Mouse (Mus musculus): ENCODE measurements around the gene Dmrtb1. TPM values are rescaled to one million over a fixed set of nuclear protein-coding genes. Genes with fewer than 3 reads are reported as not detected.

Dmrtb1 gene
- polyA plus RNA-seq, 1 experiment = not detected

DNA sequence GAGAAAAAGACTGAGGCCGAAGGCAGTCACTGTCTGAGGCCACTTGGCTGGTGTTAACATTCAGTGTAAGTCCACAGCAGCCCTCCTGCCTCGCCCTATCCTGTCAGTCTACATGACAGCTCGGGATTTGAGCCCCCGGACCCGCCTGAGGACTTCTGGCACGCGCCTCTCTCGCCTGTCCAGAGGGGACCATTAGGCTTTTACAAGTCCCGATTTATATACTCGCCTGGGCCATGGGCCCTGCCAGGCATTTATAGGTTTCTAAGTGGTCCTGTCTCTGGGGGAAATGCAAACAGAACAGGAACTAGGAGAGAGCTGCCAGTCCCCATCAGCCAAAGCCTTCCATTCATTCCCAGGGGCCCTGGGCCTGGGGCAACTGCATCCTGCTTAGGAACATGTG, 45.7 kb downstream of the Dmrtb1 start:
- 81% methylated on average over 10 of the region's 10 CpGs for WGBS
- no peaks in the 10 kb centered on the region for H3K36me3 ChIP-seq (ENCODE audit: control insufficient read depth, insufficient read depth, low read length)
- no peaks in the 10 kb centered on the region for H3K27me3 ChIP-seq (ENCODE audit: control insufficient read depth, insufficient read depth, low read length)
- TF ChIP-seq POLR2A (IDR thresholded peaks at IDR 0.05; ENCODE audit: low read depth, low read length) (no peak), CTCF (IDR thresholded peaks at IDR 0.05; ENCODE audit: extremely low read depth, insufficient read length, insufficient replicate concordance, low read depth, low read length) (no peak)
- H3K27ac ChIP-seq (ENCODE audit: insufficient read depth, low read depth, low read length) = no peak overlapping the region
- H3K4me3 ChIP-seq (ENCODE audit: low read depth, low read length) = no peak overlapping the region
- H3K4me1 ChIP-seq (ENCODE audit: control insufficient read depth, insufficient read depth, insufficient read length, low read length) = no peaks in the 10 kb centered on the region

DNA sequence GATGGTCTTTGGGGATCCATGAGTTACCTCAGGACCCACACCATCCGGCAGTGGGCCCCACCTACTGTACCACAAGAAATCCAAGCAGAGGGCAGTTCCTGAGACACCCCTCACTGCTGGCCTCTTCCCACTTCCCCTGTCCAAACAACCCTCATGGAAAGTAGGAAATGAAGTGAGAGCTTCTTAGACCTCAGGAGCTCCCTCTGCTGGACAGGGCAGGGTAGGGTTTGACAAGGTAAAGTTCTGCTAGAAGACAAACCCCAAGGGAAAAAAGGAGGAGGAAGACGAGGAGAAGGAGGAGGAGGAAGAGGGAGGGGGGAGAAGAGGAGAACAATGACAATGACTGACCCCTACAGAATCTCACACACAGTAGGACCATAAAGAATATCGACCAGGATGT, 46.4 kb downstream of the Dmrtb1 start:
- Histone ChIP-seq H3K27ac (ENCODE audit: insufficient read depth, low read depth, low read length) (no peak overlapping the region), H3K4me1 (ENCODE audit: control insufficient read depth, insufficient read depth, insufficient read length, low read length) (no peaks in the 10 kb centered on the region), H3K36me3 (ENCODE audit: control insufficient read depth, insufficient read depth, low read length) (no peaks in the 10 kb centered on the region), H3K27me3 (ENCODE audit: control insufficient read depth, insufficient read depth, low read length) (no peaks in the 10 kb centered on the region), H3K4me3 (ENCODE audit: low read depth, low read length) (no peak overlapping the region)
- WGBS = 39% methylated on average over 3 of the region's 3 CpGs
- TF ChIP-seq CTCF (IDR thresholded peaks at IDR 0.05; ENCODE audit: extremely low read depth, insufficient read length, insufficient replicate concordance, low read depth, low read length) = peak; percentile 58; the same call in 1 of the 2 replicates
- no peak for TF ChIP-seq POLR2A (IDR thresholded peaks at IDR 0.05; ENCODE audit: low read depth, low read length)

DNA sequence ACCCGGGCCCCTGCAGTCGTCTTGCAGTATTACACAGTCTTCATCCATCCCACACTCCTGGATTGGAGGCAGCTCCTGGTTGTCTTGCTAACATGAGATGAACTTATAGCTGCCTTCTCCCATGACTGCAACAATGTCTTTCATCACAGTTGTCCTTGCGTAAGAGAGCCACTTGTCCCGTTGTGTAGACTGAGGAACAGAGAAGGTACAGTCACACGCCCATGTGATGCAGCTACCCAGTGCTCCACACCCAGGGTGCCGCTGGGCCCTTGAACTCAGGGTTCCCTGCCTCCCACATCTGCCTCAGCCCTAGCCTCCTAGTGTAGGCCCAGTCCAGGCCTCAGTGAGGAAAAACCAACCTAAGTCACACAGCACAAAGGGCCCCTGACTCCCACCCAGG, 47.9 kb downstream of the Dmrtb1 start:
- no peaks in the 10 kb centered on the region for H3K4me1 ChIP-seq (ENCODE audit: control insufficient read depth, insufficient read depth, insufficient read length, low read length)

DNA sequence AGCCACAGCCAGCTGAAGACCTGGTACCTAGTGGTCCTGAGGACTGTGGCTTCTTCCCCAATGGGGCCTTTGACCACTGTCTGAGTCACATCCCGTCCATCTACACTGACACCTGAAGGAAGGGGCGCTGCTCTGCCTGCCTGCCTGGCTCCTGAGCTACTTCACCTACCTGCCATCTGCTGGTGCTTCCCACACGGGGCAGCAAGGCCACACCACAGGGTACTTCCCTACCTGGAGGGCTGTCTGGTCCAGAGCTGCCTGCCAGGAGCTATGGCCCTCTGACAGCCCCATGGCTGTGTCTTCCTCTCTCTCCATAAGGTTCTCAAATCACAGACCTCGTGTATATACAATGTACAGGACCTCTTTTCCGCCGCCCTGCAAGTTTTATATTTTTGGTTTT, 49.4 kb downstream of the Dmrtb1 start:
- Histone ChIP-seq H3K27ac (ENCODE audit: insufficient read depth, low read depth, low read length) (no peak overlapping the region), H3K36me3 (ENCODE audit: control insufficient read depth, insufficient read depth, low read length) (no peaks in the 10 kb centered on the region), H3K4me3 (ENCODE audit: low read depth, low read length) (no peak overlapping the region), H3K4me1 (ENCODE audit: control insufficient read depth, insufficient read depth, insufficient read length, low read length) (no peaks in the 10 kb centered on the region), H3K27me3 (ENCODE audit: control insufficient read depth, insufficient read depth, low read length) (no peaks in the 10 kb centered on the region)
- WGBS = 66% methylated on average over 6 of the region's 6 CpGs
- TF ChIP-seq CTCF (IDR thresholded peaks at IDR 0.05; ENCODE audit: extremely low read depth, insufficient read length, insufficient replicate concordance, low read depth, low read length) (no peak), POLR2A (IDR thresholded peaks at IDR 0.05; ENCODE audit: low read depth, low read length) (no peak)

More for the DNA sequence above, 47.9 kb downstream of the Dmrtb1 start:
- H3K27me3 ChIP-seq (ENCODE audit: control insufficient read depth, insufficient read depth, low read length) = no peaks in the 10 kb centered on the region
- H3K36me3 ChIP-seq (ENCODE audit: control insufficient read depth, insufficient read depth, low read length) = no peaks in the 10 kb centered on the region
- no peak overlapping the region for H3K27ac ChIP-seq (ENCODE audit: insufficient read depth, low read depth, low read length)
- no peak for TF ChIP-seq CTCF (IDR thresholded peaks at IDR 0.05; ENCODE audit: extremely low read depth, insufficient read length, insufficient replicate concordance, low read depth, low read length)
- TF ChIP-seq POLR2A (IDR thresholded peaks at IDR 0.05; ENCODE audit: low read depth, low read length) = no peak
- WGBS = 62% methylated on average over 6 of the region's 6 CpGs
- H3K4me3 ChIP-seq (ENCODE audit: low read depth, low read length) = no peak overlapping the region

DNA sequence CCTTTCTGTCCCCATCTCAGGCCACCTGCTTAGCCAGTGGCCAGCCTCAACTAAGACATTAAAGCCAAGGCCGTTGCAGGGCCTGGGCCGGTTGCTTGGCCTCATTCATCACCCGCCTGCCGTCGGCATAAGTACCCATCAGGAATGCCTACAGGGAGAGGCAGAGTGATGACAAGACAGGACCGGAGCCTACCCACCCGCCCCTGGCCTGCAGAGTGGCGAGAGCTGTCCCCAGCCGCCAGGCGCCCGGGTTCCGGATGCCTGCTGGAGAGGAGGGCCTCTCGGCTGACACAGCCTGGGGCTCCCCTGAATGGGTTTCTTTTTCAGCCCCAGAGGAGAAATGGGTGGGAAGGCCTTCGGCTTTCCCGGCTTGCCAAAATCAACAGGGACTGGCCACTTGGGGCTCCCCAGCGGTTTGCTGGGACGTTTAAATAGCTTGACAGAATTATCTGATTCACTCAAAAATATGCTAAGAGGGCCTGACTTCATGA, 55.1 kb downstream of the Dmrtb1 start:
- Histone ChIP-seq H3K27ac (ENCODE audit: insufficient read depth, low read depth, low read length) (no peak overlapping the region), H3K4me3 (ENCODE audit: low read depth, low read length) (no peak overlapping the region), H3K4me1 (ENCODE audit: control insufficient read depth, insufficient read depth, insufficient read length, low read length) (no peaks in the 10 kb centered on the region), H3K36me3 (ENCODE audit: control insufficient read depth, insufficient read depth, low read length) (no peaks in the 10 kb centered on the region), H3K27me3 (ENCODE audit: control insufficient read depth, insufficient read depth, low read length) (no peaks in the 10 kb centered on the region)
- WGBS = 71% methylated on average over 17 of the region's 17 CpGs
- TF ChIP-seq CTCF (IDR thresholded peaks at IDR 0.05; ENCODE audit: extremely low read depth, insufficient read length, insufficient replicate concordance, low read depth, low read length) = no peak

DNA sequence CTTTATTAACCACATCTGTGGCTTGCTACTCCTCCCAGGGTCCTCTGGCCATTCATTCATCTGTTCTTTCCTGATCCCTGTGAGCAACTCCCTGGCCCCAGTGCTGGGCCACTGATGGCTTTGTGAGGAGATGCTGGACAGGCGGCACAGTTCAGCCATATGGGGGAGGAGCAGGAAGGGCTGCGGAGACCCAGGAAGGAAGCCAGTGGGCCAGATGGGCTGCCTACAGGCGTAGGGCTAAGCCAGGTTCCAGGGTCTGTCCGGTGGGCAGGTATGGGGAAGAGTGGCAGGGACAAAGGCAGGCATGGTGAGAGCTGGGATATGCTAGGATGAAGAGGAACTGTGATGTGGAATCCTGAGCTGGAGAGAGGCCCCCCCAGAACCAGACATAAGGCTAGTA, 55.8 kb downstream of the Dmrtb1 start:
- Histone ChIP-seq H3K4me3 (ENCODE audit: low read depth, low read length) (no peak overlapping the region), H3K27ac (ENCODE audit: insufficient read depth, low read depth, low read length) (no peak overlapping the region), H3K36me3 (ENCODE audit: control insufficient read depth, insufficient read depth, low read length) (no peaks in the 10 kb centered on the region), H3K27me3 (ENCODE audit: control insufficient read depth, insufficient read depth, low read length) (no peaks in the 10 kb centered on the region), H3K4me1 (ENCODE audit: control insufficient read depth, insufficient read depth, insufficient read length, low read length) (no peaks in the 10 kb centered on the region)
- TF ChIP-seq POLR2A (IDR thresholded peaks at IDR 0.05; ENCODE audit: low read depth, low read length) (no peak), CTCF (IDR thresholded peaks at IDR 0.05; ENCODE audit: extremely low read depth, insufficient read length, insufficient replicate concordance, low read depth, low read length) (no peak)
- 77% methylated on average over 4 of the region's 4 CpGs for WGBS

Other genes starting within 250 kb of the Dmrtb1 start
- gene Glis1, start 249.6 kb downstream of the Dmrtb1 start, polyA plus RNA-seq (2012; rRNA removed) = 0.10 and 1.0 TPM in 2 replicates
- 2.5 and 3.9 TPM in 2 replicates for gene Lrp8, start 118.0 kb upstream of the Dmrtb1 start, polyA plus RNA-seq (2012; rRNA removed)
- 4.1 and 8.0 TPM in 2 replicates for gene Magoh, start 195.5 kb upstream of the Dmrtb1 start, polyA plus RNA-seq (2012; rRNA removed)
- 6.0 and 8.5 TPM in 2 replicates for gene 0610037L13Rik, start 205.6 kb upstream of the Dmrtb1 start, polyA plus RNA-seq (2012; rRNA removed)
- 130 and 162 TPM in 2 replicates for gene Cpt2, start 239.4 kb upstream of the Dmrtb1 start, polyA plus RNA-seq (2012; rRNA removed)

Measured in small intestine, adult 2 months (tissue).